Mouse (Mus musculus) forebrain, embryonic 16.5 days (tissue): Measurements from ENCODE around the gene Map3k15. TPM values are rescaled to one million over a fixed set of nuclear protein-coding genes. Genes with fewer than 3 reads are reported as not detected.

Experiments used
- ATAC-seq: fragments of 200-750 bp; cut with Nextera tagmentation; 2 replicates; pipeline ENCODE4 v1.8.0; 2017; ENCODE audit warnings: mild to moderate bottlenecking, moderate library complexity
- H3K27ac ChIP-seq: fragments of 300-500 bp; sonication (generic); 2 replicates; pipeline ENCODE4 v1.5.1; 2014; ENCODE audit warnings: low read length, control low read depth
- H3K27me3 ChIP-seq: fragments of 300-500 bp; sonication (generic); replicated peaks from 2 replicates; pipeline ENCODE4 v1.6.1; 2014; ENCODE audit warnings: low read length; ENCODE audit not compliant: control insufficient read depth, insufficient read depth
- H3K36me3 ChIP-seq: fragments of 300-500 bp; sonication (generic); 2 replicates; pipeline ENCODE4 v1.6.1; 2014; ENCODE audit not compliant: control insufficient read depth, insufficient read depth
- H3K4me1 ChIP-seq: fragments of 300-500 bp; sonication (generic); replicated peaks from 2 replicates; pipeline ENCODE4 v1.6.1; 2014; ENCODE audit warnings: low read length; ENCODE audit not compliant: control insufficient read depth, insufficient read depth
- H3K4me2 ChIP-seq: fragments of 300-500 bp; sonication (generic); 2 replicates; pipeline ENCODE4 v1.6.1; 2014; ENCODE audit warnings: mild to moderate bottlenecking, low read length, control low read depth
- H3K4me3 ChIP-seq: fragments of 300-500 bp; sonication (generic); replicated peaks from 2 replicates; pipeline ENCODE4 v1.5.1; 2014; ENCODE audit warnings: mild to moderate bottlenecking, low read length, control low read depth
- H3K9ac ChIP-seq: fragments of 300-500 bp; sonication (generic); replicated peaks from 2 replicates; pipeline ENCODE4 v1.6.1; 2014; ENCODE audit warnings: low read depth, low read length, control low read depth
- H3K9me3 ChIP-seq: fragments of 300-500 bp; sonication (generic); 2 replicates; pipeline ENCODE4 v1.6.1; 2016; ENCODE audit warnings: low read length; ENCODE audit not compliant: control insufficient read depth
- WGBS: fragments of 180-500 bp; shearing (Covaris S2); extraction: QIAGEN DNeasy Blood & Tissue Kit; methylation state at CpG from one replicate; pipeline ENCODE4 v1.1.7; 2014; 5-methylcytosine and 5-hydroxymethylcytosine counted together
- polyA plus RNA-seq: library from polyadenylated mRNA; unstranded; fragments of >200 nt; fragmentation: Nextera tagmentation; extraction: Ambion mirVana; gene quantifications from 2 replicates; pipeline ENCODE4 v1.2.1, GENCODE M21; 2015

Gene Map3k15
- polyA plus RNA-seq, 1 experiment from 2014 or later: 0.37 TPM

- no peak for ATAC-seq
- H3K4me2 ChIP-seq: no peak overlapping the region
- H3K9ac ChIP-seq: no peak overlapping the region
- no peaks in the 10 kb centered on the region for H3K27me3 ChIP-seq
- no peaks in the 10 kb centered on the region for H3K4me1 ChIP-seq
- no peaks in the 10 kb centered on the region for H3K36me3 ChIP-seq
- H3K4me3 ChIP-seq: no peak overlapping the region
- H3K9me3 ChIP-seq: no peaks in the 10 kb centered on the region
- no peak overlapping the region for H3K27ac ChIP-seq
Measured at GRCm38 (mm10) chrX:160116074-160116473, 127.8 kb downstream of the Map3k15 start.

DNA sequence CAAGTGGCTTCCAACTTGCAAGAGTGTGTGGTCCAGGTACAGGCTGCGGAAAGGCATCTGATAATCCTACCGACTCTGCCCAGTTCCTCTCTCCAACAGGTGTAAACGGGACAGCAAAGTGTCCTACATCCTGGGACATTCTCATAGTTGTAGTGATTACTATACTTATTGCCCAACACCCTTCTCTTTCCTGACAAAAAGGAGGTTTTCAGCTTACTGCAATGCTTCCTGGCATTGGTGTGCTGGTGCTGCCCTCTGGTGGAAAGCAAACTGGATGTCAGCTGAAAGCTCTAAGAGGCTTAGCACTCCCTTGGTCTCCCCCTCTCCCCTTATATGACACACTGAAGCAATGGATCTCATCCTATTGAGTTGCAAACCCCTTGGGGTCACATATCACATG lies 128.4 kb downstream of the Map3k15 start:
- no peaks in the 10 kb centered on the region for H3K9me3 ChIP-seq
- H3K4me1 ChIP-seq: no peaks in the 10 kb centered on the region
- H3K36me3 ChIP-seq: no peaks in the 10 kb centered on the region
- H3K4me3 ChIP-seq: no peak overlapping the region
- no peak overlapping the region for H3K9ac ChIP-seq
- no peak overlapping the region for H3K27ac ChIP-seq
- 85% methylated on average over 3 of the region's 3 CpGs for WGBS
- peak; percentile 76 for ATAC-seq
- no peak overlapping the region for H3K4me2 ChIP-seq
- H3K27me3 ChIP-seq: no peaks in the 10 kb centered on the region

DNA sequence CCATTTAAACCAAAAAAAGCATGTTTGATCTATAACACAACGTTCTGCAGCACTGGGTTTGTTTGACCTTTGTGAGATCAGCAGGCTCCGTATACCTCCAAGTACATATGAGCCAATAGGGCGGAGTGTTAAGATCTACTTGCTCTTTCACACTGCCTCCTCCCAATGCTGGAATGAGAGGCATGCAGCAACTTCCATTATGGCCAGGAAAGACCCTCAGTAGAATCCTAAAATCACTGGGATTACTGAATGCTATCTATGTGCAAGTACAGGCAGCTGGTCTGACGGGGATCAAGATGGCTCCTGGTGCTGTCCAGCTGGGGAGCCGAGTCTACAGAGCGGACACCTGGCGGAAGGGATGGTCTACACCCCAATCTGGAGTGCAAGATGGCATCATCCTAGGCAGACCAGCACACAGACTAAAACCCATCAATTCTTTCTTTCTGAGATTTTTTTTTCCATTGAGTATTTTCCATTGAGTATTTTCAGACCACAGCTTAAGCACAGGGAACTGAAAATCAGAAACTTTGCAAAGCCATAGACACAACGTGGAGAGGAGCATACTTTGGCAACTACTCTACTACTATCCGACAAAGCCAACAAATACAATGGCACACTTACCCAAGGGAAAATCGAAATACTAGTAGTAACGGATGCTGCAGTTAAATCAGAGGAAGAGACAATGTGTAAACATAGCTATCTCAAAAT lies 146.1 kb downstream of the Map3k15 start:
- Histone ChIP-seq H3K9ac (no peak overlapping the region), H3K4me1 (peaks cover 10% of the 10 kb centered on the region; the same call in 1 of the 2 replicates), H3K27ac (no peak overlapping the region), H3K36me3 (no peaks in the 10 kb centered on the region), H3K4me3 (no peak overlapping the region), H3K4me2 (no peak overlapping the region), H3K9me3 (no peaks in the 10 kb centered on the region), H3K27me3 (no peaks in the 10 kb centered on the region)
- WGBS: 82% methylated on average over 11 of the region's 11 CpGs
- ATAC-seq: no peak

GRCm38 (mm10) chrX:160135719-160136118 lies 147.5 kb downstream of the Map3k15 start:
- H3K4me1 ChIP-seq: peaks cover 10% of the 10 kb centered on the region; the same call in 1 of the 2 replicates
- H3K9me3 ChIP-seq: no peaks in the 10 kb centered on the region
- no peak for ATAC-seq
- 31% methylated on average over 6 of the region's 6 CpGs for whole genome bisulfite sequencing
- H3K27me3 ChIP-seq: no peaks in the 10 kb centered on the region
- H3K27ac ChIP-seq: no peak overlapping the region
- no peak overlapping the region for H3K9ac ChIP-seq
- H3K36me3 ChIP-seq: no peaks in the 10 kb centered on the region
- no peak overlapping the region for H3K4me3 ChIP-seq
- H3K4me2 ChIP-seq: peak overlapping the region; percentile 40

DNA sequence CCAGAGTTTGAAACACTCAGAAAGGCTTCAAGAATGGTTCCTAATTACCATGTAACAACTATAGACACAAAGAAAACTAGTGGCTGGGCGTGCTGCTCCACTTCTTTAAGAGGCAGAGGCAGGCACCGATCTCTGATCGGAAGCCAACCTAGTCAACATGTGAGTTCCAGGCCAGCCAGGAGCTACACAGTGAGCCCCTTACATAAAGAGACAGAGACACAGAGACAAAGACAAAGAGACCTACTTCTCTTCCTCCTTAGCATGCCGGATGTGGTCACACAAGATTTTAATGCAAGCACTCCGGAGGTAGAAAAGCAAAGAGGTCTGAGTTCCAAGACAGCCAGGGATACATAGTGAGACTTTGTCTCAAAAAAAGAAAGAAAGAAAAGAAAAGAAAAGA lies 147.9 kb downstream of the Map3k15 start:
- 24% methylated on average over 5 of the region's 5 CpGs for WGBS
- no peak overlapping the region for H3K27ac ChIP-seq
- H3K36me3 ChIP-seq: no peaks in the 10 kb centered on the region
- H3K4me2 ChIP-seq: peak overlapping the region; percentile 40
- H3K27me3 ChIP-seq: no peaks in the 10 kb centered on the region
- no peak overlapping the region for H3K9ac ChIP-seq
- H3K4me1 ChIP-seq: peaks cover 10% of the 10 kb centered on the region; the same call in 1 of the 2 replicates
- H3K9me3 ChIP-seq: no peaks in the 10 kb centered on the region
- ATAC-seq: no peak
- H3K4me3 ChIP-seq: peak overlapping the region; percentile 21

DNA sequence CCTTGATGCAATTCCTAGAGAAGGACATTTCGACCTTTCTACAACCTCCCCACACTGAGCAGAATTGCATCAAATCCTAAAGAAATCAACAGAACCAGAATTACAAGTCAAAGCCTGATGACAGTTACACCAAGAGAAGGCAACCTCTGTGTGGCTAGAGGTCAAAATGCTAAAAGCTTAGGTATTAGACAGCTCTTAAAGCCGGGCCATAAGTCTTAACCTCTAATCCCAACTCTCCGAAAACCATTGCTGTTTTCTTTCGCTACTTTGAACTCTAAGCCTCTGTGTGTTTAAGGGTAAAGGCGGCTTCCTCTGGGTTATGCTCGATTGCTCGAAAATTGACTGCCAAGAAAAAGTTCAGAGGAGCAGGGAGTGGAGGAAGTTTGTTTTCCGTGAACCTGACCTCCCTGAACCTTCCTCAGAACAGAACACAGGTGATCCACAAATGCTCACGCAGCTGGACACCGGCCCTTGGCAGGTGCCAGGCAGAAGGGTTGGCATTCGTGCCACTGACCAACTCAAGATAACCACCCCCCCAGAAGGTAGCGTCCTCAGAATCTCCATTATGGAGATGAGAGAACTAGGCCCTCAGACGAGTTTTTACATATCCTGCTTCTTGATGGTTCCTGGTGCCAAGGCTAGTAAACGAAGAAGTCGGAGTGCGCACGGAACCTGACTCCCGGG lies 149.1 kb downstream of the Map3k15 start:
- peak overlapping the region; percentile 71 for H3K9ac ChIP-seq
- H3K27ac ChIP-seq: no peak overlapping the region; the same call in 1 of the 2 replicates

GRCm38 (mm10) chrX:160137861-160138717 lies 149.9 kb downstream of the Map3k15 start, which contains the start of gene Pdha1:
Gene Pdha1, minus strand, starts transcription at chrX:160138413.
- peak; percentile 99 for ATAC-seq
- H3K27me3 ChIP-seq: no peaks in the 10 kb centered on the region
- H3K36me3 ChIP-seq: no peaks in the 10 kb centered on the region
- peaks cover 10% of the 10 kb centered on the region; the same call in 1 of the 2 replicates for H3K4me1 ChIP-seq
- H3K9me3 ChIP-seq: no peaks in the 10 kb centered on the region
- H3K4me3 ChIP-seq: peak within 1 kb of the TSS; percentile 68
- H3K9ac ChIP-seq: peak within 1 kb of the TSS; percentile 71
- 15% methylated on average over 53 of the region's 67 CpGs for WGBS
- H3K27ac ChIP-seq: peak within 1 kb of the TSS; percentile 83
- peak within 1 kb of the TSS; percentile 70 for H3K4me2 ChIP-seq

More for the DNA sequence above, 149.1 kb downstream of the Map3k15 start:
- no peak for ATAC-seq
- Histone ChIP-seq H3K36me3 (no peaks in the 10 kb centered on the region), H3K4me3 (peak overlapping the region; percentile 68), H3K4me1 (peaks cover 10% of the 10 kb centered on the region; the same call in 1 of the 2 replicates), H3K9me3 (no peaks in the 10 kb centered on the region), H3K27me3 (no peaks in the 10 kb centered on the region), H3K4me2 (peak overlapping the region; percentile 70)
- 24% methylated on average over 18 of the region's 18 CpGs for WGBS

DNA sequence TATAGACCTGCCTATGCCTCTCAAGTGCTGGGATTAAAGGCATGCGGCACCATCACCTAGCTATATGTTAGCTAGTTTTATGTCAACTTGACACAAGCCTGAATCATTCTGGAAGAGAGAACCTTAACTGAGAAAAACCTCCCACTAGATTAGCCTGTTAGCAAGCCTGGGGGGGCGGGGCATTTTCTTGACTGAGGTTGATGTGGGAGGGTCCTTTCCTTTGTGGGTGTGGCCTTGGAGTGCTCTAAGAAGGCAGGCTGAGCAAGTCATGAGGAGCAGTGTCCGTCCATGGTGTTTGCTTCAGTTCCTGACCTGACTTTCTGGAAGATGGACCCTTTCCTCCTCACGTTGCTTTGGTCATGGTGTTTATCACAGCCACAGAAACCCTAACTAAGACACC lies 158.6 kb downstream of the Map3k15 start:
- no peak overlapping the region for H3K4me3 ChIP-seq
- H3K4me1 ChIP-seq: no peaks in the 10 kb centered on the region
- WGBS: 84% methylated on average over 4 of the region's 4 CpGs
- no peaks in the 10 kb centered on the region for H3K36me3 ChIP-seq
- H3K27ac ChIP-seq: no peak overlapping the region
- no peak overlapping the region for H3K9ac ChIP-seq
- H3K4me2 ChIP-seq: no peak overlapping the region
- no peaks in the 10 kb centered on the region for H3K9me3 ChIP-seq
- no peak for ATAC-seq
- H3K27me3 ChIP-seq: no peaks in the 10 kb centered on the region

- H3K4me2 ChIP-seq: no peak overlapping the region
- WGBS: 89% methylated on average over 3 of the region's 3 CpGs
Measured at GRCm38 (mm10) chrX:160147406-160147805, 159.2 kb downstream of the Map3k15 start.

More at GRCm38 (mm10) chrX:160147406-160147805, 159.2 kb downstream of the Map3k15 start:
- Histone ChIP-seq H3K4me1 (no peaks in the 10 kb centered on the region), H3K27ac (no peak overlapping the region), H3K36me3 (no peaks in the 10 kb centered on the region), H3K9me3 (no peaks in the 10 kb centered on the region), H3K4me3 (no peak overlapping the region), H3K27me3 (no peaks in the 10 kb centered on the region), H3K9ac (no peak overlapping the region)
- ATAC-seq: no peak
